Mouse (Mus musculus) forebrain, embryonic 12.5 days (tissue): ENCODE measurements around the gene Il20. TPM values are rescaled to one million over a fixed set of nuclear protein-coding genes. Genes with fewer than 3 reads are reported as not detected.

Experiments
- ATAC-seq: fragments of 200-750 bp; cut with Nextera tagmentation; 2 replicates; pipeline ENCODE4 v1.8.0; 2017; ENCODE audit warnings: moderate TSS enrichment; ENCODE audit not compliant: low FRiP score
- H3K27ac ChIP-seq: fragments of 300-500 bp; sonication (generic); 2 replicates; pipeline ENCODE4 v1.5.1; 2016; ENCODE audit warnings: mild to moderate bottlenecking
- H3K27me3 ChIP-seq: fragments of 300-500 bp; sonication (generic); 2 replicates; pipeline ENCODE4 v1.6.1; 2016; ENCODE audit warnings: mild to moderate bottlenecking
- H3K36me3 ChIP-seq: fragments of 300-500 bp; sonication (generic); replicated peaks from 2 replicates; pipeline ENCODE4 v1.6.1; 2016; ENCODE audit warnings: mild to moderate bottlenecking
- H3K4me1 ChIP-seq: fragments of 300-500 bp; sonication (generic); 2 replicates; pipeline ENCODE4 v1.6.1; 2016
- H3K4me2 ChIP-seq: fragments of 300-500 bp; sonication (generic); 2 replicates; pipeline ENCODE4 v1.6.1; 2016; ENCODE audit warnings: mild to moderate bottlenecking, moderate library complexity
- H3K4me3 ChIP-seq: fragments of 300-500 bp; sonication (generic); replicated peaks from 2 replicates; pipeline ENCODE4 v1.5.1; 2016; ENCODE audit warnings: mild to moderate bottlenecking
- H3K9ac ChIP-seq: fragments of 300-500 bp; sonication (generic); 2 replicates; pipeline ENCODE4 v1.6.1; 2016; ENCODE audit warnings: mild to moderate bottlenecking
- H3K9me3 ChIP-seq: fragments of 300-500 bp; sonication (generic); 2 replicates; pipeline ENCODE4 v1.6.1; 2016
- WGBS: fragments of 180-500 bp; shearing (Covaris S2); methylation state at CpG from one replicate; pipeline ENCODE4 v1.1.7; 2016; 5-methylcytosine and 5-hydroxymethylcytosine counted together
- polyA plus RNA-seq: library from polyadenylated mRNA; unstranded; fragments of >200 nt; fragmentation: Nextera tagmentation; extraction: Ambion mirVana; gene quantifications from 2 replicates; pipeline ENCODE4 v1.2.1, GENCODE M21; 2016

Gene Il20
- polyA plus RNA-seq, 1 experiment from 2014 or later: not detected

GRCm38 (mm10) chr1:130857456-130857855, 53.8 kb downstream of the Il20 start:
- Histone ChIP-seq H3K4me2 (no peak overlapping the region), H3K4me1 (no peaks in the 10 kb centered on the region), H3K4me3 (no peak overlapping the region), H3K27me3 (no peaks in the 10 kb centered on the region), H3K36me3 (no peaks in the 10 kb centered on the region), H3K27ac (no peak overlapping the region), H3K9me3 (no peaks in the 10 kb centered on the region), H3K9ac (no peak overlapping the region)
- 79% methylated on average over 4 of the region's 4 CpGs for WGBS
- ATAC-seq: no peak

Other genes with a start within 250 kb of the Il20 start
- gene C4bp, start 249.8 kb downstream of the Il20 start, polyA plus RNA-seq: not detected in 2 replicates
- not detected in 2 replicates for gene Gm29427, start 195.7 kb downstream of the Il20 start, polyA plus RNA-seq
- gene Yod1, start 194.1 kb downstream of the Il20 start, polyA plus RNA-seq: 18.0 and 18.9 TPM in 2 replicates
- 14.0 and 14.3 TPM in 2 replicates for gene Pfkfb2, start 182.2 kb downstream of the Il20 start, polyA plus RNA-seq
- 0.33 and 0.45 TPM in 2 replicates for gene AA986860, start 179.5 kb downstream of the Il20 start, polyA plus RNA-seq
- not detected in 2 replicates for gene Fcamr, start 110.5 kb downstream of the Il20 start, polyA plus RNA-seq
- gene Pigr, start 84.8 kb downstream of the Il20 start, polyA plus RNA-seq: not detected in 2 replicates
- gene Fcmr, start 45.8 kb downstream of the Il20 start, polyA plus RNA-seq: not detected in 2 replicates
- not detected in 2 replicates for gene Il24, start 24.0 kb downstream of the Il20 start, polyA plus RNA-seq
- not detected in 2 replicates for gene Il19, start 28.7 kb upstream of the Il20 start, polyA plus RNA-seq
- gene Il10, start 108.4 kb upstream of the Il20 start, polyA plus RNA-seq: not detected in 2 replicates
- gene Mapkapk2, start 186.4 kb upstream of the Il20 start, polyA plus RNA-seq: 51.0 and 55.3 TPM in 2 replicates
- 20.9 and 21.8 TPM in 2 replicates for gene Dyrk3, start 226.9 kb upstream of the Il20 start, polyA plus RNA-seq
- 54.8 and 56.0 TPM in 2 replicates for gene Eif2d, start 241.7 kb upstream of the Il20 start, polyA plus RNA-seq